Mouse (Mus musculus) Patski (cell line): ENCODE results near the gene Cp. TPM values are rescaled to one million over a fixed set of nuclear protein-coding genes. Genes with fewer than 3 reads are reported as not detected.

ENCODE experiments used
- ATAC-seq: fragments of 100-300 bp; one replicate; pipeline ENCODE4 v1.8.0; 2021
- CTCF ChIA-PET: fragments of 350-600 bp; sonication (Branson Sonifier 250); formaldehyde crosslinking; loops from one replicate; lab custom pipeline; 2022; ENCODE audit warnings: inconsistent platforms; lab: Charles Lee
- POLR2A ChIA-PET: fragments of 350-600 bp; sonication (Branson Sonifier 250); formaldehyde crosslinking; loops from one replicate; lab custom pipeline; 2022; ENCODE audit warnings: antibody characterized with exemption, inconsistent platforms; lab: Charles Lee
- DNase-seq: peaks from one replicate; pipeline ENCODE4 v3.0.0-alpha.2; 2011; ENCODE audit warnings: low read depth, low spot score
- H3K27me3 ChIP-seq: fragments of 371-371 bp; one replicate; pipeline ENCODE4 v1.5.1; 2021
- CTCF ChIP-seq: fragments of 100-300 bp; IDR thresholded peaks from one replicate; pipeline ENCODE4 v1.5.1; 2021
- in situ Hi-C: fragments of 300-500 bp; cut with MboI; formaldehyde crosslinking; loops from 3 replicates; pipeline ENCODE4 v1.11.1; 2018; ENCODE audit warnings: low pct_unique_long_range_greater_than_20kb, mixed read lengths
- polyA plus RNA-seq: library from polyadenylated mRNA; unstranded; gene quantifications from one replicate; pipeline ENCODE4 v1.2.3, GENCODE M21; 2021

Gene Cp
- polyA plus RNA-seq, 1 experiment from 2014 or later, result 902 TPM

- no peak for TF ChIP-seq CTCF
- peak; percentile 98 for DNase-seq
- POLR2A ChIA-PET, result no interaction called here
- in situ Hi-C loops, result no loop called here
- H3K27me3 ChIP-seq, result peaks cover 3% of the 10 kb centered on the region
- ATAC-seq, result peak; percentile 100
- CTCF ChIA-PET, result interaction anchor here (1.0 to 2.2 kb wide), 9 partner anchors 9 to 163 kb away, joined by 3 to 6 read pairs (median 4); no protein-coding TSS in a partner anchor
Measured at GRCm38 (mm10) chr3:20057306-20058196, 100.7 kb downstream of the Cp start, which contains the start of gene Hltf. Hltf (plus strand) TSS chr3:20057811.

GRCm38 (mm10) chr3:20058197-20058541 lies 101.3 kb downstream of the Cp start:
- H3K27me3 ChIP-seq, result no peaks in the 10 kb centered on the region
- DNase-seq (no peak), ATAC-seq (peak; percentile 5)
- POLR2A ChIA-PET, result no interaction called here
- no peak for TF ChIP-seq CTCF
- CTCF ChIA-PET, result interaction anchor here (1.0 to 2.2 kb wide), 5 partner anchors 17 to 163 kb away, joined by 3 to 6 read pairs (median 5); no protein-coding TSS in a partner anchor
- in situ Hi-C loops, result no loop called here

Other genes starting within 250 kb of the Cp start
- 20.6 TPM for gene Hps3, start 78.3 kb downstream of the Cp start, polyA plus RNA-seq
- gene Hltf, start 100.8 kb downstream of the Cp start, polyA plus RNA-seq, result 23.4 TPM
- 87.3 TPM for gene Gyg, start 198.3 kb downstream of the Cp start, polyA plus RNA-seq